Mouse (Mus musculus): ENCODE measurements around the gene Serpina3b.

Serpina3b gene

GRCm38 (mm10) chr12:104175636-104176035 is 47.8 kb downstream of the Serpina3b start:
- no peak for DNase-seq (ENCODE audit: low read depth, low spot score)

GRCm38 (mm10) chr12:104178577-104178976 is 50.8 kb downstream of the Serpina3b start:
- DNase-seq (ENCODE audit: low read depth, low spot score) = no peak

DNA sequence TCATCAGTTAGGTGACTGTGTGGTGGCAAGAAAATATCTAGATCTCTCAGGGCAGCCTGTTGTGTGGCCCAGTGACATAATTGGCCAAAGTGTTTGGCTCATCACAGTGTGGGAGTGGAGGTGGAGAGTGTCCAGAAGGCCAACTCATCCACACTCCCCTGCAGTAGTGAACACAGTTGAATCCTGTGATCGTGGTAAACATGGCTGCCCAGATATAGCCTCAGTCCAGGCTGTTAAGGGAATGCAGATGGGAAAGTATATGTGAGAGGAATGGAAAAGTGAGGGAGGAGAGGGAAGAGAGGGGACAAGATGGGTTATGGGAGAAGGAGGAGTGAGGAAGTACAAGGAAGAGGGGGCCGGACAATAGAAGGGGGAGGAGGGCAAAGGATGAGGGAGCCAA is 51.2 kb downstream of the Serpina3b start:
- DNase-seq (ENCODE audit: low read depth, low spot score) = no peak

- DNase-seq (ENCODE audit: low read depth, low spot score) = no peak
Measured at GRCm38 (mm10) chr12:104185046-104185445, 57.2 kb downstream of the Serpina3b start.

GRCm38 (mm10) chr12:104186041-104186581 is 58.3 kb downstream of the Serpina3b start:
- no peak for DNase-seq (ENCODE audit: low read depth, low spot score)

Data from ZHBTc4 (cell line).